In genomic region chr3:86986490-86986889, GRCm38 (mm10) we compare ENCODE assay signal across 8 mouse cellular contexts. TPM values are rescaled to one million over a fixed set of nuclear protein-coding genes. Genes with fewer than 3 reads are reported as not detected.
DNase-seq lines count a peak whose midpoint lies in the region; ATAC-seq lines count a peak whose summit lies in the region.

No protein-coding gene starts in this region.

- 0 out of 2 replicates have a peak overlapping the region, but pooled peaks have one; percentile 23 for H3K9ac ChIP-seq in heart, embryonic 15.5 days

- peak overlapping the region; percentile 66 for H3K4me2 ChIP-seq in heart, embryonic 15.5 days

- 26% methylated on average over 12 of the region's 12 CpGs for WGBS in heart, embryonic 15.5 days

- intact Hi-C loops in heart, postnatal 36 days (cut with DNase I), result no loop called here

- no peaks in the 10 kb centered on the region for H3K9me3 ChIP-seq in heart, embryonic 15.5 days (replicated peaks)

- H3K27me3 ChIP-seq in heart, embryonic 15.5 days, result no peaks in the 10 kb centered on the region

- peak overlapping the region; percentile 45 for H3K4me3 ChIP-seq in heart, embryonic 15.5 days

- no peak overlapping the region for H3K27ac ChIP-seq in heart, embryonic 15.5 days

- H3K36me3 ChIP-seq in heart, embryonic 15.5 days, result no peaks in the 10 kb centered on the region

- no peaks in the 10 kb centered on the region for H3K4me1 ChIP-seq in heart, embryonic 15.5 days (replicated peaks)

- 0 out of 2 replicates have a peak, but pooled peaks have one; percentile 50 for ATAC-seq in heart, embryonic 15.5 days (replicated peaks; ENCODE audit: insufficient number of reproducible peaks, insufficient read depth, low FRiP score, low read depth)
- peak; percentile 79 for ATAC-seq in megakaryocyte-erythroid progenitor cell, adult 5-6 weeks (replicated peaks; ENCODE audit: low FRiP score, low TSS enrichment, poor library complexity, severe bottlenecking)
- no peak for ATAC-seq in erythroid progenitor cell, adult 5-6 weeks (replicated peaks; ENCODE audit: low FRiP score, poor library complexity, severe bottlenecking)

- no peak for DNase-seq in heart, postnatal 36 days
- peak; percentile 37 for DNase-seq in embryo, embryonic 10.5 days (ENCODE audit: low spot score)
- DNase-seq in induced T-regulatory cell, adult 2 months (ENCODE audit: low read depth), result peak; percentile 62
- DNase-seq in thymus, postnatal 36 days, result peak; percentile 43 to 52
- DNase-seq in testis, postnatal 10 days (ENCODE audit: low spot score), result no peak

RNA-seq across cellular contexts. Expression of gene Cd1d1, which starts 12.8 kb away (rescaled TPM):
- 56.4 and 61.6 TPM in 2 replicates for polyA plus RNA-seq in heart, embryonic 15.5 days (2015; fragmentation: Nextera tagmentation; extraction: Ambion mirVana)
- total RNA-seq in heart, postnatal 36 days (2021), result 1 to 10 TPM; 2.5 to 3.2 TPM
- 18.5 and 25.9 TPM in 2 replicates for total RNA-seq in megakaryocyte-erythroid progenitor cell, adult 5-6 weeks (2014; fragmentation: Nextera tagmentation)
- 22.7 and 28.4 TPM in 2 replicates for total RNA-seq in megakaryocyte-erythroid progenitor cell, adult 5-6 weeks (2017)
- total RNA-seq in erythroid progenitor cell, adult 5-6 weeks (2015; ENCODE audit: low replicate concordance), result 10.5 and 25.2 TPM in 2 replicates
- total RNA-seq in erythroid progenitor cell, adult 5-6 weeks (2017; ENCODE audit: low replicate concordance), result 5.9 and 9.6 TPM in 2 replicates

Comparison
In these comparisons a context has a peak if more than half of its experiments do, and no peak if none do; other contexts are left out.
1. DNase-seq: peak in embryo, embryonic 10.5 days (single experiment), induced T-regulatory cell, adult 2 months (single experiment) and thymus, postnatal 36 days (2 of 2); none in heart, postnatal 36 days (0 of 2) and testis, postnatal 10 days (single experiment).